Mouse (Mus musculus): ENCODE results near the gene Adgrl3. TPM values are rescaled to one million over a fixed set of nuclear protein-coding genes. Genes with fewer than 3 reads are reported as not detected.

The Adgrl3 gene
- total RNA-seq, 2 experiments from 2014 or later: 3.7 to 4.3 TPM

DNA sequence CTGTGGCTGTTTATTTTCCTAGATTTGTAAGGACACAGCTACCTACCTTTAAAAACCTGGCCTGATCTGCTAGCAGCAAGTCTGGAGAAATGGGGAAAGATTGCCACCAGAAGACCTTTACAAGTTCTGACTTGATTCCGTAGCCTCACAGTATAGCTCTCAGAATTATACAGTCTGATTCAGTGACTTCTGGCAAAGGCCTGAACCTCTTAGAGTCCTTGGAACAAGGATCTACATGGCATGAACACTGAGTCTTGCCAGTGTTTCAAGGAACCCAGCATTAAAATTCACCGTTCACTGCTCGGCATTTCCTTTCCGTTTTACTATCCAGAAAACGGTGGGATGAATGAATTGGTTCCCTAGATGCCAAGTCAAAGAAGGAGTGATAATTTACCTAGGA lies 756.3 kb downstream of the Adgrl3 start:
- intact Hi-C loops (cut with DNase I): no loop called here
- DNase-seq (ENCODE audit: low spot score): no peak

DNA sequence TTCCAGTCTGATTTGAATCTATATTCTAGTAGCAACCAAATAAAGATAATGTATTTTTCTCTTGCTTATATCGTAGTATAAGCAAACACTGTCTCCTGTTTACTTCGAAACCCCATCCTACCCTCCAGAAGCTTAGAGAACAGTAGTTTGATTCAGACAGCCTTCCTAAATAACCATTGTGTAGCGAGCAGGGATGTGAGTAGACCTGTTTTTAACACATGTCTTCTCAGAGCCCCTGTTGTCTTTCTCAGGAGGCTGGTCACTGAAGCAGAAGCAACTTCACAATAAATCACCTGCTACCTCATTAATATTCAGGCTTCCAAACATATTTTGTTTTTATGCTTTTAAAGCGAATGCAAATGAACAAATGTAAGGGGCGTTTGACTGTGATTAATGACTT lies 756.8 kb downstream of the Adgrl3 start:
- DNase-seq (ENCODE audit: low spot score): no peak
- intact Hi-C loops (cut with DNase I): no loop called here

DNA sequence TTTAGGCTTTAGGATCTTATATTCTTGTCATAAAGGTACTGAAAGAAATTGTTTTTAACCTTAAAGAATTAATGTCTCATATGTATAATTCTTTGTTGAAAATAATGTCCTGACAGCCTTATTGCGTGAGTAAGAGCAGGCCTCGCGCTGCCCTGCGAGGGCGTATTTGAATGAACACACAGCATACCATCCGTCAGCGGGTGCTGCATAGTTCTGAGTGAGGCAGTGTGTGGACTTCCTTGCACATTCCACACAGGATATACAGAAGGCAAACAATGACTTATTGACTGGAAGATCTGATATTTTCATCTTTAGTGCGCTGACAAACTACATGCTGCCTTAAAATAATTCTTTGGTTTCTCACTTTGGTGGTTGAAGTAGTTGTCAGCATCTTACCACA lies 764.8 kb downstream of the Adgrl3 start:
- intact Hi-C loops (cut with DNase I): no loop called here
- no peak for DNase-seq (ENCODE audit: low spot score)

DNA sequence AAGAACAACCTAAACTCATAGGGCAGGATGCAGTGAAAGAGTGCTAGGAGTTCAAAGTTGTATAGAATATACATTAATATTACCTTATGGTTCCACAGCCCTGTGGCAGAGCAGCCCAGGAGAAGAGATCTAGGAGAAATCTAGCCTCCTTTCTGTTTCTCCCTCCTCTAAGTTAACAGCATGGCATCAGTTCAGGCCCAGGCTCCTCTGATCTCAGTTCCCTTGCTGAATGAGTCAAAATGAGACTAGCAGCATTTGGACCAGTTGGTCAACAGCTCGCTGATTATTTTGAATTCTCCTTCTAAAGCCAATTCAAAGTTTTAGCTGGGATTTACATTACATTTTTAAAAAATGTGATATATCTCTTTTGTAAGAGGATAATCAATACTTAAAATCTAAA lies 770.8 kb downstream of the Adgrl3 start:
- intact Hi-C loops (cut with DNase I): no loop called here
- DNase-seq (ENCODE audit: low spot score): no peak

DNA sequence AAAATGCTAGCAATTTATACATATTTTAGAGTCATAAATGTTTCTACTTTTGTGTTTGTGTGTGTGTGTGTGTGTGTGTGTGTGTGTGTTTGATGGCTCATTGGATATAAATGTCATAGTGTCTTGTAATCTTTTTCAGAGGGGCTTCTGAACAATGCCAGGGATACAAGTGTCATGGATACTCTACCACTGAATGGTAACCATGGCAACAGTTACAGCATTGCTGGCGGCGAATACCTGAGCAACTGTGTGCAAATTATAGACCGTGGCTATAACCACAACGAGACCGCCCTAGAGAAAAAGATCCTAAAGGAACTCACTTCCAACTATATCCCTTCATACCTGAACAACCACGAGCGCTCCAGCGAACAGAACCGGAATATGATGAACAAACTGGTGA lies 774.2 kb downstream of the Adgrl3 start:
- intact Hi-C loops (cut with DNase I): no loop called here
- DNase-seq (ENCODE audit: low spot score): no peak

- no peak for DNase-seq (ENCODE audit: low spot score)
- intact Hi-C loops (cut with DNase I): no loop called here
Observed at GRCm38 (mm10) chr5:81794601-81795000, 774.7 kb downstream of the Adgrl3 start.

DNA sequence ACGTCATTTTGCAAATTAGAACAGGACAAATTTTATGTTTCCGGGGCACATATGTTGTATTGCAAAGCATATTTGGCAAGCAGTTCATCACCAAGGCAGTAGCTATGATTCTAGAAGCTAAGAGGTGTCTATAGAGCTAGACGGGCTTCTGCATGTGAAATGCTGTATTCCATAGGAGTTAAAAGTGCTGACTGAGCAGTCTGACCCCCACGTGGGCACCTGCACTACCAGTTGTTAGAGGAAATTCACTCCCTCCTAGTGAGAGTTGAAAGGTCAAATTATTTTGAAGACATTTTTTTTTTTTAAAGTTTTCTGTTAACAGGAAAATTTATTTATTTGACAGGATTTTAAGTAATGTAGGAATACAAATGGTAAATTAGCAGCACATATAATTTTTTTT lies 776.2 kb downstream of the Adgrl3 start:
- DNase-seq (ENCODE audit: low spot score): no peak
- intact Hi-C loops (cut with DNase I): no loop called here

DNA sequence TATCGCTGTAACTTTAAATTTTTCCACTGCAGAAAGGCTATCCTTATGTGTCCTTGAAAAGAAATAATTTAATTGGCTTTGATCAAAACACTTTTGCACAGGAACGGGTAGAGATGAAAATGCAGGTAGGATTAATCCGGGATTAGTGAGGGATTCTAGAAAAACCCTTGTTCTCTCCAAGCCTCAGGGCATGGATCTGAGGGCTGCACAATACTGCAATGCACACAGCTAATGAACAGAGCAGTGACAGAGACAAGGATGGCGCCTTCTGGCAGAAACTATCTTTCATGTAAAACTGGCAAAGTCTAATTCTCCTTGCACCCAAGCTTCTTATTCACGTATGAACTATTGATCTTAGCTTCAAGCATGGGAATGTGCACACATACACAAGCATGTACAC lies 791.0 kb downstream of the Adgrl3 start:
- intact Hi-C loops (cut with DNase I): no loop called here
- no peak for DNase-seq (ENCODE audit: low spot score)

DNA sequence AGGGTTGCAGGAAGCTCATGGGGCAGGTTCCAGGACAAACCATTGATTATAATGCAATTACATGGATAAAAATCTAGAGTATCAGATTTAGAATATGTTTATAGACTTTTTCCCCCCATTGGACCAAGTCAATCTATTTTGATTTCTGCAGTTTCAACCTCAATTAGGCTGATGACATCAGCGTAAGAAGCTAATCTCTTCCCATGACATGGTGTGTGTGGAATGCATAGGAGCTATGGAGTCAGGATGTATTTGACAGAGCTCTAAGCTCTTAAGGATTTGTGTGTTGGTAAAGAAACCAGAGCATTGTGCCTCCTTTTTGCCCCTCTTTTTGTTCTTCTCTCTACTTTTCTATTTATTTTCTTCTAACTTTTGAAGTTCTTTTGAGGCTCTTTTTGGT lies 812.1 kb downstream of the Adgrl3 start:
- intact Hi-C loops (cut with DNase I): no loop called here

GRCm38 (mm10) chr5:81832679-81833078 lies 812.7 kb downstream of the Adgrl3 start:
- DNase-seq (ENCODE audit: low spot score): no peak
- intact Hi-C loops (cut with DNase I): no loop called here

More for the DNA sequence above, 812.1 kb downstream of the Adgrl3 start:
- no peak for DNase-seq (ENCODE audit: low spot score)

GRCm38 (mm10) chr5:81837860-81838259 lies 817.9 kb downstream of the Adgrl3 start:
- intact Hi-C loops (cut with DNase I): no loop called here
- DNase-seq (ENCODE audit: low spot score): no peak

DNA sequence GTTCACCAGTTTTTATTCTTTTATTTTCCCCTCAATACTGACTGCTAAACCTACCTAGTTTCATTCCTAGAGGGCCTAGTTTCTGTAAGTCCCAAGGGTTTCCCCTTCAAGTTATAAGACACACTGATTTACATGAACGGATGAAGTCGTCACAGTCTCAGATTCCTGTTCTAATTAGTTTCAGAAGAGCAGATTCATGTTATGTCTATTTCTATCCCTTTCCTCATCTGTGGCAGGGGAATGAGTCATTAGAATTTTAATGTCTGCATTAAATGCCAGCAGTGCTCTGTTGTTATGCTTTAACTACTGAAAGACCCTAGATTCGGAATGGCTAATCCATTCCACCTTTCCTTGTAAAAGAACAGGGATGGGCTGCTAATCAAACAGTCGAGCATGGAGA lies 823.9 kb downstream of the Adgrl3 start:
- intact Hi-C loops (cut with DNase I): no loop called here
- DNase-seq (ENCODE audit: low spot score): no peak

GRCm38 (mm10) chr5:81870336-81870735 lies 850.4 kb downstream of the Adgrl3 start:
- DNase-seq (ENCODE audit: low spot score): no peak
- intact Hi-C loops (cut with DNase I): no loop called here

Small RNA genes within 50 kb of the gene (microRNA-seq; reads per million reads assigned to microRNA genes)
- not detected for gene Gm22048

Measured in heart, postnatal 25 days (tissue).